Mouse (Mus musculus) urinary bladder, postnatal 10 days (tissue): Measurements from ENCODE around the gene Cnr2.

ENCODE experiments used
- DNase-seq: peaks from one replicate; pipeline ENCODE4 v3.0.0; 2022; ENCODE audit warnings: low spot score

Cnr2 gene

DNA sequence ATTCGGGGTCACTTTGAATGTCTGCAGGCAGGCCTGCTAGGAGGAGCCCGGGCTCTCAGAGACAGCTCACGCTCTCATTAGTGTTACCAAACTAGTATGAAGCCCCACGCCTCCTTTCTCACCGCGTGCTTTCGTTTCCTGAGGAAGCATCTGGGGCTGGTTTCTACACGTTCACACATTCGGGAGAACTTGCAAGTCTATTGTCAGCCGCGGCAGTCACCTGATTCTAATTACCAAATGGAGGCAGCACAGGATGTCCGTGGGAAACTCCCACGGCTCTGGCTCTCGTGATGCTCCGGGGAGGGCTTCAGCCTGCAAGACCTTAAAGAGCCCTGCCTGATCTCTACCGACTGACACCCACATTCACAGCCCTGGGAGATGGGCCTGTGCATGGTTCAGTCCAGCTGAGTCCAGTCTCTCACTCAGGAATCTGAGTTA, 18.6 kb upstream of the Cnr2 start:
- no peak for DNase-seq

DNA sequence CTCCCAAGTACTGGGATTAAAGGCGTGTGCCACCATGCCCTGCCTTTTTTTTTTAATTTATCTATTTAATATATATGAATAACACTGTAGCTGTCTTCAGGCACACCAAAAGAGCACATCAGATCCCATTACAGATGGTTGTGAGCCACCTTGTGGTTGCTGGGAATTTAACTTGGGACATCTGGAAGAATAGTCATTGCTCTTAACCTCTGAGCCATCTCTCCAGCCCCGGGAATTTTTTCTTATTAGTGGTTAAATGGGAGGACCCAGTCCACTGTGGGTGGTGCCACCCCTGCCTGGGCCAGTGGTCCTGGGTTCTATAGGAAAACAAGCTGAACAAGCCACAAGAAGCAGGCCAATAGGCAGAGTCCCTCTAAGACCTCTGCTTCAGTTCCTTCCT, 17.5 kb upstream of the Cnr2 start:
- DNase-seq: no peak

GRCm38 (mm10) chr4:135879021-135879420, 16.2 kb upstream of the Cnr2 start:
- no peak for DNase-seq

DNA sequence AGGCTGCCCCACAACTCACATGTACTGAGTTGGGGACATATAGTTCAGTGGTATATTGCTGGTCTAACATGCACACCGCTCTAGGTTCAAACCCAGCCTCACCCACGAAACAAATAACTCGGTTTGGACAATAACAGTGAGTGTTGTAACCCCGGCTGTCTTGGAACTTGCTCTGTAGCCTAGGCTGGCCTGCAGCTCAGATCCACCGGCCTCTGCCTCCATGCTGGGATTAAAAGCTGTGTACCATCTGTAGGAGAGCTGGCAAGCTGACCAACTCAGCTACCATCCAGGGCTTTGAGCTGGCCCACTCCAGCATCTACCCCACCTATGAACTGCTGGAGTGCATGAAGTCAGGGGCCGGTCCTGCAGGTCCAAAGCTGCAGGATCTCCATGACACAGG, 15.2 kb upstream of the Cnr2 start:
- no peak for DNase-seq

DNA sequence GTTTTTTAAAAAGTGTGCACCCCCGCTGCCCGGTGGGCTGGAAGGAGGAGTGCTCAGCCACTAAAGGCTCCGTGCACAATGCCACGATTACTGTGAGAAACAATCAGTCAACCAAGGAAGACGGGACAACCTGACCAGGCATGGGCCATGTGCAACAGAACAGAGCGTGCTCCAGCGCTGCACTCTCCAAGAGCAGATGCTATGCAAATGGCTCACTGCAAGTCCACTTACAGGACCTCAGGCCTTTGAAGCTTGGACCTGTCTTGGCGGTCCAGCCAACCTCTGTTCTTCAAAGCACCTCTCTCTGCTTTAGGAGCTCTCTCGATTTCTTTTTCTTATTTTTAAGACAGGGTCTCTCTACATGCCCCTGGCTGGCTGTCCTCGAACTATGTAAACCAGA, 14.6 kb upstream of the Cnr2 start:
- no peak for DNase-seq

DNA sequence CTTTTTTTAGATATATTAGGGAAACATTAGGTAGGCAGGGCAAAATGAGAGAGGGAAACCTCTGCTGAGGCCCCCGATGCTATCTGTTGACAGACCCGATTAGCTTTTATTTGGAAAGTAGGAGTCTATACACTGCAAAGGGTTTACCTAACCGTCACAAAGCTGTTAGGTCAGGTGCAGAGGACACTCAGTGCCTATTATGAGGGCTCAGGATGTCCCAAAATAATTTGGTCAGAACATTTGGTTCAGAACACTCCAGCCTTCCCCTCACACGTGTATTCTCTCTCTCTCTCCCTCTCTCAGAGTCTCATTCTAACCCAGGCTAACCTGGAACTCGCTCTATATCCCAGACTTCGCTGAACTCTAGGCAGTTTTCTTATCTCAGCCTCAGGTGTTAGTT, 13.2 kb upstream of the Cnr2 start:
- no peak for DNase-seq

- no peak for DNase-seq
Measured at GRCm38 (mm10) chr4:135883401-135883851, 11.8 kb upstream of the Cnr2 start.

DNA sequence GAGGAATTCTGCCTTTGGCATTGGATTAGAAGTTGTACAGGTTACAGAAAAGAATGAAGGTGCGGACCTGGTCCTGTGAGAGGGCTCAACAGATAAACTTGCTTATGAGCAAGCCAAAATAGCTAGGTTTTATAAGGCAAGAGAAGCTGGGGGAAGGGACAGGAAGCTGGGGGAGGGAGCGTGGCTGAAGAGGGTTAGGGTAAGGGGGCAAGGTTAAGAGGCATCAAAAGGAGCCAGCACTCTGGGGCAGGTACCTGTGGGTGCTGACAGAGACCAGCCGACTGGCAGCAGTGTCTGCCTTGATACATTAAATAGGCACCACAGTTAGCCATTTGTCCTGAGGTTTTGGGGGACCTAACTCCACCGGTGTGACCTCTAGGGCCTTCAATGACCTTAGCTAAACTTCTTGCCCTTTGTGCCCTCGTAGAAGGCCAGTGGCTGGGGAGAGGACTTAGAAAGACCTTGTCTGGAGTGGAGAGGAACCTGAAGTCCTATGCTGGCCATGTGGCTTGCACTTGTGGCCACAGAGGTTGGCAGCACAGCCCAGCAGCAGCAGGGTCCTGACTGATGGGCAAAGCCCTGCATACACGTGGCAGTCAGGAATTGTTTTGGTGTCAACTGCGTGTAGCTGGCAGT, 11.2 kb upstream of the Cnr2 start:
- DNase-seq: no peak

- no peak for DNase-seq
Measured at GRCm38 (mm10) chr4:135884531-135884930, 10.7 kb upstream of the Cnr2 start.

- no peak for DNase-seq
Measured at GRCm38 (mm10) chr4:135885676-135886075, 9.5 kb upstream of the Cnr2 start.

GRCm38 (mm10) chr4:135886184-135886583, 9.0 kb upstream of the Cnr2 start:
- no peak for DNase-seq

DNA sequence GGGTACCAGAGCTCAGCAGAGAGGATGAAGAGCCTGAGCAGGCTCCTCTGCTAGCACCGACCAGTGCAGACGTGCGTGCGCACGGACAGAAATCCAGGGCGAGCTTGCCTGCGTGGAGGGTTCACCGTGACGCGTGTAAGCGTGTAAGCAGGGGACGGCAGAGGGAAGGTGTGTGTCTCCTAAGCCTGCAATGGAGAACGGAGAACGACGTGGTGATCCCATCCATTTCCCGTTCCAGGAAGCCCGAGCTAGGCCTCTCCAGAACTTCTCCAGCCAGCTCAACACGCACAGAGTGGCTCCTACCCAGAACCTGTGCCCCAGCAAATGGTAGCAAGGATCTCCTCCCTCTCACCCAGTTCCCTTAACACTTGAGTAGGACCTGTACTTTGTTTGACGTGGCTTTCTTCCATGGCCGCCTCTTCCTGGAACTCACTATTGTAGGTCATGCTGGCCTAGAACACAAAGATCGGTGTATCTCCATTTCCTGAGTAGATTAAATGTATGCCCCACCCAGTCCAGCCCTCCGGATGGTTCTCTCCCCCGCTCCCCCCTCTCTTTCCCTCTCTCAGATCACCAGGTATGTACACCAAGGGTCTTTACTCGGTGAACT, 6.6 kb upstream of the Cnr2 start:
- no peak for DNase-seq

DNA sequence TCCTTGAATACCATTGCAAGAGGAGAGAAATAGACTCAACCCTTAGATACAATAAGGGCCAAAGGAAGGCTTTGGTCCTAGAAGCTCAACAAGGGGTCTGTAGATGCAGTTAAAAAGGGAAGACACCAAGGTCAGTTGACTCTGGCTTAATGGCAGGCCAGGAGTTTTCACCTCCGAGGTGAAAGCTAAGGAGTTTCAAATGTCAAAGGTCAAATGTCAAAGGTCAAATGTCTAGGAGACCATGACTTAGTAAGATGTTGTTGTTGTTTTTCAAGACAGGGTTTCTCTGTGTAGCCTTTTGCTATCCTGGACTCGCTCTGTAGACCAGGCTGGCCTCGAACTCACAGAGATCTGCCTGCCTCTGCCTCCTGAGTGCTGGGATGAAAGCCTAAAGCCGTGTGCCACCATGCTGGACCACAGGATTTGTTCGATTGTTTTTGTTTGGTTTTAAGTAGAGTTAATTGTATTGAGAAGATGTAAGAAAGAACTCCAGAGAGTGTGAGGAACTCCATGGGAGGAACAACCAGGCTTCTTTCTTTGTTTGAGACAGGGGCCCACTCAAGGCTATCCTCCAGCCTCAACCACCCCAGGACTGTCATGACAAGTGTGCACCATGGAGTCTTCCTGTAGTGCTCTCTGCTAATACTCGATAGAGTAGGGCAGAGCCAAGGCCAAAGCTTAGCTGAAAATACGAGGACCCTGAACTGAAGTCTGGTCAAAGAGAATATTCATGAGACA, 5.9 kb upstream of the Cnr2 start:
- DNase-seq: no peak

DNA sequence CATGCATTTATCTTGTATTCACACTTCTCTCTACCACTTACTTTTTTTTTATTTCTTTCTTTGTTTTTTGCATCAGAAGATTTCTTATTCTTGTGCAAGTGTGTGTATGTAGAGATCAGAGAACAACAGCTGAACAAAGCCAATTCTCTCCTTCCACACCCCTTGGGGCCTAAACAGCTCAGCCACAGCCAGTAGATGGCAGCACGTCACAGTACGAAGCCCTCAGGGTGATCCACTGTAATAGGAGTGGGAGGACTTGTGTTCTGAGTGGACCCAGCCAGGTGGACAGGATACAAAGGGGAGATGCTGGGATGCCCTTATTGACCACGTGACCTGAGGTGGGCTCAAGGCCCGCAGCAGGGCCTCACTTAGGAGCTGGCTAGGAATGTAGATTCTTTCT, 5.3 kb upstream of the Cnr2 start:
- DNase-seq: no peak

DNA sequence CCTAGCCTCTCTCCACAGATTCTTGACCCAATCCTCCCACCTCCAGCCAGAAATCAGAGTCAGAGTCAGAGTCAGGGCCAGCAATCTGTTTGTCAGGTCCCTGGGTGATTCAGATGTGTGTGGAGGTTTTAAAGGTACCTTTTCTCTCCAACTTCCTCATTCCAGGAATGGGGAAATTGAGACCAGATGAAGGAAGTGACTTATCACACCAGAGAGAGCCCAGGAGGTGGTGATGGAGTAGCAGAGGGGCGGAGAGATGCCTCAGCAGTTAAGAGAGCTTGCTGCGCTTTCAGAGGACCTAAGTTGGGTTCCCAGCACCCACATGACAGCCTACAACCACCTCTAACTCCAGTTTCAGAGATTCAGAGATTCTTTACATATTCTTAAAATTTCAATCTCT, 3.7 kb upstream of the Cnr2 start:
- no peak for DNase-seq

DNA sequence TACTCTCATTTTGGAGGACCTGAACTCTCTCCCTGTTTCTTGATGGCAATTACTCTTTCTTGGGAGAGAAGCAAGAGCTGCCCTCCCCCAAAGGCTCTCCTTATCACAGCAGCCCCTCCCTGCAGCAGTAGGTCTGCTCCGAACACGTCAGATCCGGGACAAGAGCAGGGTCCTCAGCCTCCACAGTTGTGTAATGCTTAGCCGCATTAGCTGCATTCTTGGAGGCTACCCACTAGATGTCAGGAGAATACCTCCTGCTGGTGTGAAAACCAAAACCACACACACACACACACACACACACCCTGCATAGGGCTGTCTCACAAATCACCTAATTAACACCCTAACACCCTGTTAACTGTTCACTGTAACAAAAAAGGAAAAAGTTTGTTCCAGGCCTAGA, 2.3 kb upstream of the Cnr2 start:
- DNase-seq: no peak

DNA sequence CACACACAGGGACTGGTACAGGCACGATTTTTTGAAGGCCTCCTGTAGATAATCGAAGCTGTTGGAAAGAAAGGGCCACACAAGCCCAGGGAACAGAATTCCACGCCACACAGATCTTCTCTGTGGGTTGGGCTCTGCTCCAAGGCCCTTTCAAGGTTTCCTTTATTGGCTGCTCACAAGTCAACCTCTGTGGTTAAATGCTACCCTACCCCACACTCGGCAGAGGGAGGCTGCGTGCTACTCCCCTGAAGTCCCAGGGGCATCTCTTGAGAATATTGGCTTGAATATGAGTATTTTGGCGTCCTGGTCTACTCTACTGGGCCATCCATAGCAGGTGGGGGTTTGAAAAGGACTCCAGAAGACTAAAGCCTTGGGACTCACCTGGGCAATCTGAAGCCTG, 963 bp downstream of the Cnr2 start:
- DNase-seq: no peak

DNA sequence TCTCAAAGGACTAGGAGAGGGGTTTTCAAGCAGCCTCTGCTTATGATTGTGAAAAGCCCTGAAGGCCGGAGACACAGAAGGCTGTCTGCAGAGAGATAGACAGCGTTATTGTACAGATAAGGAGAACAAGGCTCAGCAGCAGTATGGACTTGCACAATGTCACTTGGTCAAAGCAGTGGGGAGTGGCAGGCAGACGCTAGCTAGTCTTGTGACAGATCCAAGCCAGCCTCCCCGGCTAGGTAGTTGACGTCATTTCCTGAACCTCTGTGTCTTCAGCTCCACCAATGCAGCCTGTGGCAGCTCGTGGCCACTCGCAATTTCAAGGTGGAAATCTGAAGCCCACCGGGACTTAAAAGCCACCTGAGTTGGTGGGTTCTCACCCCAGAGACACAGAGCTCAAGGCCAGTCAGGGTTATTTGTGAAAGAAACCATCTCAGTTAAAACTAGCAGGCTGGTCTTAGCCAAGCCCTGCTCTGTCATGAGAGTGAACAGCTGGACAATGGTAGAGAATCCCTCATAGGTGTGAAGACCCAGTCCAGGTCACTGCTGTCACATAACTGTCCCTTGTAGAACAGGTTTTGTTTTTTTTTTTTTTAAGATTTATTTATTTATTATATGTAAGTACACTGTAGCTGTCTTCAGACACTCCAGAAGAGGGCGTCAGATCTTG, 3.3 kb downstream of the Cnr2 start:
- no peak for DNase-seq

- no peak for DNase-seq
Measured at GRCm38 (mm10) chr4:135899050-135899448, 3.9 kb downstream of the Cnr2 start.

GRCm38 (mm10) chr4:135900008-135900407, 4.8 kb downstream of the Cnr2 start:
- no peak for DNase-seq

DNA sequence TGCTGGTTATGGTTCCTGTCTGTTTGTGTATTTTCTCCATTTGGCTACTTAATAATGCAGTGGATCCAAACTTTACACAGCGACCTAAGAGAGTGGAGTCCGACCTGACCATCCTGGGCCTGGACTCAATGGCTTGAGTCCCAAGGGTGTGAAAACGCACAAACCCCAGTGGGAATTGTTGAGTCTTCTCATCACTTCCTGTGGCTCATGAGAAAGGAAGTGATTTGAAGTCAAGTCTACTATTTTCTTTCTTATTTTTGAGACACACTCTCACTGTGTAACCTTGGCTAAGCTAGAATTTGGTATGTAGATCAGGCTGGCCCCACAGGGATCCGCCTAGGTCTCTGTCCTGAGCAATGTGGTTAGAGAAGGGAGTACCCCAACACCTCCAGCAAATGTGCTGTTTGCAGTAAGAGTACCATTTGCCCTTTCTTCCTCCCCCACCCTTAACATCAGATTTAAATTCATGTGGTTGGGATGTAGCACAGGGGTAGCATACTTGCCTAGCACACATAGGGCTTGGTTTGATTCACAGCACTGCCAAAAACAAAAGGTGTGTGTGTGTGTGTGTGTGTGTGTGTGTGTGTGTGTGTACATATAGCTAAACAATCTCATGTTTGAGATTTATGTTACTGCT, 7.5 kb downstream of the Cnr2 start:
- no peak for DNase-seq

DNA sequence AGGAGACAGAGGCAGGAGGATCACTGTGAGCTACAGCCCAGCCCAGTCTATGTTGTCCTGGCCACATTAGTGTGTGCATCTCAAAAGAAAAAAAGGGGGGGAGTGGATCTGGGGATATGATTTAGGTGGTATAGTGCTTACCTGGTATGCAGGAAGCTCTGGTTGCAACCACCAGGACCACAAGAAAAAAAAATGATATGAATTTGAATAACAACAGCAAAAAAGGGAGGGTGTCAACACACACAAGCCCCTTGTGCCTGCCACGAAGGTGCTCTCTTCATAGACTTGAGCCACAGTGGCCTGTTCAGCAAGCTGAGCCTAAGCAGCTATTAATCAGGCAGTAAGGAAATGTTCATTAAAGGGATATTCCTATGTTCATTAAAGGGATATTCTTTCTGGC, 9.6 kb downstream of the Cnr2 start:
- DNase-seq: no peak
